Mouse (Mus musculus) gonadal fat pad, adult 2 months (tissue): ENCODE data around the gene Abt1. TPM values are rescaled to one million over a fixed set of nuclear protein-coding genes. Genes with fewer than 3 reads are reported as not detected.
A peak's percentile ranks its signal among the peaks of the same experiment; 100 is the strongest.
"Not testable (repeated sequence)": the region's sequence is repeated elsewhere in the genome, so short reads cannot be mapped to it uniquely, and the experiment has no call there.

ENCODE experiments used
- DNase-seq: peaks from one replicate; pipeline ENCODE4 v3.0.0-alpha.2; 2012; ENCODE audit warnings: low read depth
- polyA plus RNA-seq: library from polyadenylated mRNA; depleted of rRNA; stranded (reverse); fragments of >200 nt; gene quantifications from 2 replicates; pipeline ENCODE4 v1.2.3, GENCODE M21; 2012

Gene Abt1
- polyA plus RNA-seq, 1 experiment = 3.9 TPM

GRCm38 (mm10) chr13:23412630-23413521, 10.8 kb downstream of the Abt1 start:
- DNase-seq = no peak

GRCm38 (mm10) chr13:23412211-23412629, 11.4 kb downstream of the Abt1 start:
- no peak for DNase-seq

GRCm38 (mm10) chr13:23411311-23412210, 12.1 kb downstream of the Abt1 start:
- DNase-seq = no peak

GRCm38 (mm10) chr13:23410632-23411031, 13.0 kb downstream of the Abt1 start:
- DNase-seq = no peak

GRCm38 (mm10) chr13:23402626-23403025, 21.0 kb downstream of the Abt1 start:
- DNase-seq = no peak

- no peak for DNase-seq
These were observed 21.8 kb downstream of the Abt1 start for GRCm38 (mm10) chr13:23401683-23402527.

- DNase-seq = no peak
These were observed 22.6 kb downstream of the Abt1 start for GRCm38 (mm10) chr13:23400771-23401682.

GRCm38 (mm10) chr13:23396913-23397312, 26.8 kb downstream of the Abt1 start:
- DNase-seq = not testable (repeated sequence)

GRCm38 (mm10) chr13:23396246-23396703, 27.4 kb downstream of the Abt1 start:
- DNase-seq = no peak

GRCm38 (mm10) chr13:23395301-23396245, 28.1 kb downstream of the Abt1 start:
- DNase-seq = no peak

GRCm38 (mm10) chr13:23387548-23387947, 36.1 kb downstream of the Abt1 start:
- no peak for DNase-seq

GRCm38 (mm10) chr13:23383127-23383526, 40.5 kb downstream of the Abt1 start:
- no peak for DNase-seq

GRCm38 (mm10) chr13:23372433-23372832, 51.2 kb downstream of the Abt1 start:
- no peak for DNase-seq

- DNase-seq = no peak
These were observed 53.6 kb downstream of the Abt1 start for GRCm38 (mm10) chr13:23370075-23370474.

GRCm38 (mm10) chr13:23369421-23369765, 54.3 kb downstream of the Abt1 start:
- DNase-seq = no peak

GRCm38 (mm10) chr13:23368583-23369420, 54.9 kb downstream of the Abt1 start, which contains the start of gene Zfp322a:
Gene Zfp322a (minus strand): TSS chr13:23369208.
- peak; percentile 63 for DNase-seq
